Mouse (Mus musculus): ENCODE data around the gene Ace3.

DNA sequence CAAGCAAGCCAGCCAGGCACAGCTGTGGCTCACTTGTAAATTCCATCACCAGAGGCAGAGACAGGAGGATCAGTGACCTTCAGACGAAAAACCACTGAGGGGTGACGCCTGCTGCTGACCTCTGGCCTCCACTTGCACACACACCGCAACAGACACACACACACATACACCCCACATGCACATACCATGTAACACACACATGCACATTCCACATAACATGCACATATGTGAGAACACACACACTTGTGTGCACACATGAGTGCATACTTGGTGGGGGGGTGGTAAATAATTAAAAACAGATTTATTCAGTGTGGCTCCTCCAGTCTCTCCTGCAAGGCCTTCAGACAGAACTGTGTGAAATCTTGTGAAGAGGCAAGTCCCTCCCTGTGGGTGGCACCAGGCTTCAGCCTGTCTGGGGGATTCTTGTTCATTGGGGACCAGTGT, 42.9 kb upstream of the Ace3 start:
- TF ChIP-seq EP300 (IDR thresholded peaks at IDR 0.05; ENCODE audit: insufficient read depth, low read depth, low read length) (no peak), CTCF (IDR thresholded peaks at IDR 0.05; ENCODE audit: low read depth, low read length) (no peak), POLR2A (IDR thresholded peaks at IDR 0.05; ENCODE audit: insufficient read depth, low read length) (no peak)

All from ES-Bruce4 (cell line).